Mouse (Mus musculus) CH12F3 (cell line): ENCODE data around the gene Efna1.

Source experiments
- in situ Hi-C: fragments of 300-500 bp; cut with MboI; formaldehyde crosslinking; loops from 2 replicates; pipeline ENCODE4 v1.14.3; 2020; ENCODE audit warnings: low sequenced_read_pairs

The Efna1 gene

DNA sequence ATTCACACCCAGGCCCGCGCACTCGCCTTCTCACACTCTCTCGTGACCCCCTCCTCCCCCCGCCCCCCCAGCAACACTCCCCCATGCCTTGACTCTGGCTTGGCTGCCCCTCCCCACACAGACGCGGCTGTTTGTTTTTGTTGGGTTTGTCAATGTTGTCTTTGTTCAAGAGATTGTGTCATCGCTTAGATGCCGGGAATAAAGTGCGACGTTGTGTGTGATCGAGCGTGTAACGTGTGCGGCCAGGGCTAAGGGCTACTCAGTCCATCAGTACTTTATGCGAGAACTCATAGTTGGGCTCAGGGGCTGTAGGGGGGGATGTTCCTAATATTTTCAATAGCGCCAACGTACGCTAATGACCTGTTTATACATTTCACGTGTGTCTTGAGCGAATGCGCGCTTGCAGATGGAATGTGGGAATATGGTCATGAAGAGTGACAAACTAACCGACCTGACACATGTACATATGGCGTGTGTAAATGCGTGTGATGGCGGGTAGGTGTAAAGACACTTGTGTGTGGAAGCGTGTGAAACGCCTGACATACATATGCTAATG is 814 bp downstream of the Efna1 start:
- in situ Hi-C loops: loop anchor here (5.0 kb wide), 1 partner anchor 33 kb away; the partner anchor contains the start of genes Krtcap2 and Trim46

DNA sequence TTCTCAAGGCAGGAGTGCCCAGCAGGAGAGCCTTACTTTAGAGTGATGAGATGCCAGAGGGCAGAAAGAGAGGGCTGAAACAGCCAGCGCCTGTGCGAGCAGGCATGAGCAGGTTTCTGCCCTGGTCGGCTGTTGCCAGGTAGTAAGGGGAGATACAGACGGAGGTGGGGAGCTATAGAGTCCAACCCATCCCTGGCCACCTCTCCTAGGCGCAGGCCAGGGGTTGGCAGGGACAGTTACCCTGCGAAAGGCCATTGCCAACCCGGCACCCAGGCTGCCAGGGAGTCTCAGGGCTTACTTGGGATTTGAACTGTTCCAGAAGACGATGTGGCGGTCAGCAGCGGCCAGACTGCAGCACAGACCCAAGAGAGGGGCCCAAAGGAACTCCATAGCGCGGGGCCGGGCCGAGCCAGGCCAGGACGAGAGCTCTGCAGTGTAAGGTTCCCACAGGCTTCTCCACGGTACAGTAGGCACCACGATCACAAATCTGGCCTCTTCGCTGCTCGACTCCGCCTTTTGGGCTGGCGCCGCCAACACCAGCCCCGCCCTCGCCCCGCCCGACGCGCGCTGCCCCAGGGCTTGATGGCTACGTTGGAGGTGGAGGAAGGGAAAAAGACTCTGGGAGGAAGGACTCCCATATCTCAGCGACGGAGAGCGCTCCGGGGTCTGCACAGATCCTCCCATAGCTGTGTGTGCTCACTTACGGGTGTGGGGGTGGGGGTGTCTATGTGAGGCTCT is 1.6 kb downstream of the Efna1 start:
- in situ Hi-C loops: no loop called here

DNA sequence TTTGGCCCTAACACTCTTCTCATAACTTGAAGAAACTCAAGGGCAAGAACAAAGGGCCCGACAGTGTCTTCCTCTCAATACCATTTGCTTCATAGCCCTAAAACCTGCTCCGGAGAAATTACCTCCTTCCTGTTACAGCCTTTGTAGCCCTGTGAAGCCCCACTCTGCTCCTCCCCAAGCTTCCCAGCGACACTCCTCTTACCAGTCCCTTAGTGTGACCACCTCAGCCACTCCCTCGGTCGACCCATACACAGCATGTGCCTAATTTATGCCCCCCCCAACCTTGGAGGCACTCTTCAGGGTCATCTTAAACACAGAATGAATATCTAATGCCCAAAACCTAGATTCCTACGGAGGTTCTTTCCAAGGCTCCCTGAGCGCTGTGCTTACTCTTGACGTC is 2.3 kb downstream of the Efna1 start:
- in situ Hi-C loops: no loop called here

DNA sequence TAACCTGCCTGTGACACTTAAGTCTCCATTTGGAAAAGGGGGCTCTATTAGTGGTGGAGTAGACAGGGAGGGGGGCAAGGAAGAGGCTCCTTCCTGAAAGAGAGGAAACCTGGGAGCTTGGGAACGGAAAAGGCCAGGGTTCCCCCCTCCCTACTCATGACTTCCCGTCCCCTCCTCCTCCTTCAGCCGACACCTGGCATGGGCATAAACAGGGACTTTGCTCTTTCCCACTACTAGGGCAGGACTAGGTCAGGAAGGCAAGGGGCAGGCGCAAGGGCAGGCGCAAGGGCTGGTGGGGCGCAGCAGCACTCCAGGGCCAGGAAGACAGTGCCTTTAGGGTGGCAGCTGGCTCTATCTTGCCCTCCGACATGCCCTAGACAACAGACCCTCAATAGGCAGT is 2.8 kb downstream of the Efna1 start:
- in situ Hi-C loops: no loop called here

DNA sequence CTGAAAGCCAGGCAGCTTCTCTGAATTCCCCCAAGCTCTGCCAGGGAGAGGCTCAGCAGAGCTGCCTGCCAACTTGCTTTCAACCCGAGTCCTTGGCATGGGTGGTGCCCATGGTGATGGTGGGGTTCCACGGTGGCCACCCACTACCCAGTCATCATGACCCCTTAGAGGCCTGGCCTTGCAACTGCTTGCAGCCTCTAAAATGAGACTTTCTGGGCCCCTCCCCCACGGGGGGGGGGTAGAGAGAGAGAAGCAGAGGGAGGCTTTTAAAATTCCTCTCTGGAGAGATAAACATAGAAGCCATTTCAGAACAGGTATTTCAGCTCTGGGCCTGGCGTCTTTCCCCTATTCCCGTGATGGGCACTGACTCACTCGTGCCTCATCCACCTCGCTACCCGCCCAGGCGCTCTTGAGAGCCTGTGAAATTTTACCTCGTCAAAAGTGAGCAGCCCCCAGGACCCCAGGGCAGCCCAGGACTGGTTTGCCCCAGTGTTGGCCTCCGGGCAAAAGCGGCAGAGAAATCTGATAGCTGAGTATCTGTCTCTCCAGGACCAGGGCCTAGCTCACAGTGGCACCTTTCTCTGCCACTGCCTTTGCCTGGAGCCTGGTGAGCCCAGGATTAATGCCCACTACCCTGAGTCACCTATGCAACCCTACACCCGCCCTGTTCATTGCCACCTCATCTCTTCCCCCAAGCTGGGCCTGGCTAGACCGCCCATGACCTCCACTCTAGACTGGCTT is 3.5 kb downstream of the Efna1 start:
- in situ Hi-C loops: no loop called here

DNA sequence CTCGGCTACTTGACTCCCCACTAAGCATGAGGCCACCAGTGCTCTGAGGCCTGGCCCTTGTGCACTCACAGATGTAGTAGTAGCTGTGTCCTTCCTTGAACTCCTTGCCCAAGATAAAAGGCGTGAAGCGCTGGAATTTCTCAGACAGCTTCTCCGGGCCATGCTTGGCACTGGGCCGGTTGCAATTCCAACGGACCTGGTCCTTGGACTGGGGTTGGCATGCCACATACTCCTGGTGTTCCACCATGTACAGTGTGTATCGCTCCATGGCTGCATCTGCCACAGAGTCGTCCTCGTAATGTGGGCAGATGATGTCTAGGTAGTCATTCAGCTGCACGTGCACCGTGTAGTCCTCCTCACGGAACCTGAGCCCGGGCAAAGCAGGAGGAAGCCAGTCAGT is 4.9 kb downstream of the Efna1 start:
- in situ Hi-C loops: no loop called here

DNA sequence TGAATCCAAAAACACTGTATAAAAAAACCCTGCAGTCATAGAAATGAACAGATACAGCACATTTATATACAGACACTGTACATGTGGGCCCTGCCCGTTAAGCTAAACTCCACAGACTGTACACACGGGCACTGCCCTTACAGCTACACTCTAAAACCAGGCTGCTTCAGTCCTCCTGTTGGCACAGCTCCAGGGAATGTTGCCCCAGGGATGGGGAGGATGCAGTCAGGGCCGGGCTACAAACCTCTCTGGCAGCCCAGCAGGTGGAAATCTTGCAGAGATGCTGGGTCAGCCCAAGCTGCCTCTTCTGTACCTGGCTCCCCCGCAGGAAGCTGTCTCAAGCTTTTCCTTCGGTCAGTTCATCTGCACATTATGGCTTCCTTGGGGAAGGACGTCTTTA is 9.2 kb downstream of the Efna1 start:
- in situ Hi-C loops: no loop called here

DNA sequence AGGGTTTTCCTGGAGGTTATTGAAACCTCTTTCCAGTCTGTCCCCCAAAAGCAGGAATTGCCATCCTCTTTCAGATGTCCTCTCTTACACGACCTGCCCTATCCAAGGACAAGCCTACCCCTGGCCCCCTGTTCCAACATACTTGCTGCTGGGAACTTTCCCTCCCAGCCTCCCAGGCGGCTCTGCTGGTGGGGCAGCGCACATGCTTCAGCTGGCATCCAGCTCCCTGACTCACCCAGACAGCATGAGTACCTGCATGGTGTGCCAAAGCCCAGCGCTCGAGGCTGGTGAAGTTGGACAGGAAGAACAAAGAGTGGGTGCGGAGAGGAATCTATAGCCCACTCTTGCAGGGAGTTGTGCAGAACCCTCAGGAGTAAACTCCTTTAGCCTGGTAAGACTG is 10.1 kb downstream of the Efna1 start:
- in situ Hi-C loops: no loop called here

DNA sequence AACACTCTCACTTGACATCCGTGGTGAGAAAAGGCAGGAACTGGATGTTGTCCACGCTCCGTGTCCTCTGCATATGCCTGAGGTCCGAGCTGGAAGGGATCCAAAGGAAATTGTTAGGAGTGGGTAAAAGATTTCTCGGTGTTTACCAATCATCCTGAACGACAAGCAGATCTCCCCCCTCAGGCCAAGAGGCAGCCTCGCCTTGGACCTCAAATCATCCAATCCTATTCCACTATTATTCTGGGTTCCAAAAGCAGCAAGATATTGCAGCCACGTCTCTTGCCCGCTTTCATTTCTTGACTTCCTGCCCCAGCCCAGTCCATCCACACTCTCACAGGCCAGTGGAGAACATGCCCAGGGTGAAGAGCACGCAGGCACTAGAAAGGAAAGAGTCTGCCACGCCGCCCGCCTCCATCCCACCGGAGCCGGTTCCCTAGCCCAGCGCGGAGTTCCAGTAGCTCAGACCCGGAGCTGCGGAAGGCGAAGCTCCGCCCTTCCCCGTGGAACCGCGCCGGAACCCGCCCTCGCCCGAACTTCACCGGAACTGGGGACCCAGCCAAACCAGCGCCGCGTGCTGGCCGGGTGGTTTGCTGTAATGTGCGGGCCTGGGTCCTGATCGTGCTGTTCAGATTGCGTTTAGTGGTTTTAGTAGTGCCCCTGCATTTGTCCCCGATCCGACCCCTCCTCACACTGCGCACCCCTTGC is 10.7 kb downstream of the Efna1 start, which contains the start of gene Slc50a1:
Slc50a1 (minus strand) TSS at position 520 of the 705 bp plus-strand sequence.
- in situ Hi-C loops: no loop called here

DNA sequence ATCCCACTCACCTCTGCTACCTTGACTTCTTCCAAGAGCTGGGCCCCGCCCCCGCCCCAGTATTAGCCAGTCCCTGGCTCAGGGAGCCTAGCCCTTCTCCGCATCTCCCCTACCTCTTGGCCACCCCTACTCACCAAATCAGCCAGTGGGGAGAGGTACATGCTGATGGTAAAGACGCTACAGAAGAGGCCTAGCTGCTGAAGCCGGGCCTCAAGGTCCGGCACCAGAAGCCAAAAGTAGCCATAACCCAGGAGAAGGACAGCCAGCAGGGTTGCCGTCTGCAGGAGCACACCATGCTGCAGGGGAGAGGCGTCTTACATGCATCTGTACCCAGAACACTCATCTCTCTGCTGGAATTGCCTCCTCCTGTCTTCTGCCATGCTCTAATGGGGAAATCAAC is 12.0 kb downstream of the Efna1 start:
- in situ Hi-C loops: no loop called here

DNA sequence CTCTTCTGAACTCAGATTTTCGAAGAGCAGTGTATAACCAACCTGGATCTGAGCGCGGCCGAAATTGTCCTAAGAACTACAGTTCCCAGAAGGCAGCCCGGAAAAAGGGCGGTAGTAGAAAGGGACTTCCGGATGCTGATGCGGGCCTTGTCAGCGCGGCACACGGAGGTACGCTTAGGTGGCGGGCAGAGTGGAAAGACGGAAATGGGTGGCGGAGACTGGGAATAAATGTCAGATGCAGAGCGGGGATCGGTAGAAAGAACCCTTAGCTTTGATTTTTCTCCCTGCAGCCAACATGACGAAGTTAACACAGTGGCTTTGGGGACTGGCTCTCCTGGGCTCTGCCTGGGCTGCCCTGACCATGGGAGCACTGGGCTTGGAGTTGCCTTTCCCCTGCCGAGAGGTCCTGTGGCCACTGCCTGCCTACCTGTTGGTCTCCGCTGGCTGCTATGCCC is 14.5 kb downstream of the Efna1 start:
- in situ Hi-C loops: no loop called here

DNA sequence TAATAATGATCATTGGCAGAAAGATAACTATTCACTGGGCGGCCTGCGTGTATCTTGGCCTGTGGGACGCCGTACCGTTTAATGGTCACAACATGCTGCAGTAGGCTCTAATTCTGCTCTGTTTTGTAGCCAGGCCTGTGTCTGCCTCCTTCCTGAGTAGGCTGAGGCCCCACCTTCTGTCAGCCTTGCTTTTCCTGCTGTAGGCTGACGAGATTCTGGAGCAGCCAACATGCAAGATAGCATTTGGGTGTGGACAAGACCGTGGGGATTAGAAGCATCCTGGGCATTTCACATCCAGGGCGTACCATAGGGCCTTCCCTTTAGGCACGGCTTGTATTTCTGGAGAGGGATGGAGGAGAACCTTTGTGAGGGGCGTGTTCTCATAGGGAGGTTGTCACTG is 18.5 kb downstream of the Efna1 start:
- in situ Hi-C loops: no loop called here

DNA sequence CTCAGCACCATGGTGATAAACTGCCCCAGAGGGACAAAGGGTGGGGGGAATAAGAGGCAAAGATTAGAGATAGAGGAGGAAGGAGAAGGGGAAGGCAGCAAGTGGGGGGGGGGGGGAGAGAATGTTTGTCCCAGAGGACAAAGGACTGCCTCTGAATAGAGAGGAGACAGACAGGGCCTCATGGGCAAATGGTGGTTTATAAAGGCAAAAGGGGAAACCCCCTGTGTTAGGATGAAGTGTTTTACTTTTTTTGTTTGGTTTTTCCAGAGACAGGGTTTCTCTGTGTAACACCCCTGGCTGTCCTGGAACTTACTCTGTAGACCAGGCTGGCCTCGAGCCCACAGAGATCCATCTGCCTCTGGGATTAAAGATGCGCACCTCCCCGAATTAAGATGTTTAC is 20.7 kb downstream of the Efna1 start:
- in situ Hi-C loops: no loop called here

DNA sequence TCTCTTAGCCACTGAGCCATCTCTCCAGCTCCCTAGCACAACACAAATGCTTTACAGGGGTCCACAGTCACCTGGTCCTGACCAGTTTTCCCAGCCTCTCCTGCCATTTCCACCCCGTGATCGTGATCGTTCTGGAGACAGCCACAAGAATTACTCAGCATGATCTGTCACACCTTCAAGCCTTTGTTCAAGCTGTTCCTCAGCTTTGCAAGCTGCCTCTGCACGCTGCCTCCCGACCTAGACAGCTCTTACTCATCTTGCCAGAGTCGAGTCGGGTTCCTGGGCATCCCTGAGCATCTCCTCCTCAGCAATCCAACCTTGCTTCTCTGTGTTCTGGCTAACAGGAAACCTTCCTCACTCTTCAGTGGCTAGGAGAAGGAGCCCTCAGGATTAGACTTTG is 21.9 kb downstream of the Efna1 start, which contains the start of gene Dpm3:
Dpm3 (plus strand) TSS at position 283 of the 400 bp plus-strand sequence.
- in situ Hi-C loops: no loop called here

DNA sequence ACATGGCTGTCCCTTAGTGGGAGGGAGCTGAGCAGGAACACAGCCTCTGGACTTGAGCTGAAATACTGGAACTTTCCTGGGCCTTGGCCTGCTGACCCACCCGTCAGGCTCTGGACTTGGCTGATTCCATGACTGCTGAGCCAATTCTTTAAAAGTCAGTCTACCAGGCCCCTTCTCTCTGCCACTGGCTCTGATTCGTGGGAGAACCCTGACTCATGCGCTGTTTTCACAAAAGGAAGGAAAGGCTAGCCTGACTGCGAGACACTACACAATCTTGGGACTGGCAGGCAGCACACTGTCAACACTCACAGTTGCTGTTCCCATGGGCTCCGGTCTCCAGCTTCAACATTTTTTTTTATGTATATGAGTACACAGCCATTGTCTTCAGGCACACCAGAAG is 24.8 kb downstream of the Efna1 start:
- in situ Hi-C loops: no loop called here

DNA sequence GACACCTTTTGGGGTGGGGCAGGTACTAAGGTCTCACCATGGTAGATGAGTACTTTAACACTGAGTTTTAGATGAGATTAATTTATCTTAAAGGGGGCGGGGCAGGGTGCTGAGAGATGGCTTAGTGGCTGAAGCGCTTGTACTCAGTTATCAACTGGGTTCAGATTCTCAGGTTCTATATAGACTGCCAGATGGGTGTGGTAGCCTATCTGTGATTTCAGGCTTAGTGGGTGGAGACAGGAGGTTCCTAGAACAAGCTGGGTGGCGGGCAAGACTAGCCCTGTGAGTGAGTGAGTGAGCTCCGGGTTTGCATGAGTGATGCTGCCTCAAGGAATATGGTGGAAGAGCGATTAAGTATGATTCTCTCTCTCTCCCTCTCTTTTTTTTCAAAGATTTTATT is 25.9 kb downstream of the Efna1 start:
- in situ Hi-C loops: no loop called here

DNA sequence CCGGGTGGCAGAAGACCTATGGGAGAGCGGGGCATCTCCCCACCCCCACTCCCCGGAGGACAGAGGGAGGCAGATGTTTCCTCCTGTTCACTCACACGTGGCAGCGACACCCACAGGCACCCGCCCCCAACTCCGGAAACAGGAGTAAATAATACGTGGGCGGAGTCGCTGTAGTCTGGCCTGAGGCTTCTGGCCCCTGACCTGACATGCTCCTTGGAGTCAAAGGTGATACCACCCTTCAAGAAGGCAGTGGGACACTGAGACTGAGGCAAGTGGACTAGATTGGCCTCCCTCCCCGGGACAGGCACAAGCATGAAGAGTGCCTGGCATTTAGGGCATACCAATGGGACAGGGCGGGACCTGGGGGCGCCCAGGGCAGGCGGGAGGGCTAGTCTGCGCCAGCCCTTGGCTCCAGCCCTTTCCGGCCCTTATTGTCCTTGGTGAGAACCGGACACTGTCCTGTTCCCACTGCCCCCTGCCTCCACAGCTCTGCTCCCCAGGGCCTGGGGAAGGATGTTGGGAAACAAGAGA is 29.5 kb downstream of the Efna1 start:
- in situ Hi-C loops: no loop called here

DNA sequence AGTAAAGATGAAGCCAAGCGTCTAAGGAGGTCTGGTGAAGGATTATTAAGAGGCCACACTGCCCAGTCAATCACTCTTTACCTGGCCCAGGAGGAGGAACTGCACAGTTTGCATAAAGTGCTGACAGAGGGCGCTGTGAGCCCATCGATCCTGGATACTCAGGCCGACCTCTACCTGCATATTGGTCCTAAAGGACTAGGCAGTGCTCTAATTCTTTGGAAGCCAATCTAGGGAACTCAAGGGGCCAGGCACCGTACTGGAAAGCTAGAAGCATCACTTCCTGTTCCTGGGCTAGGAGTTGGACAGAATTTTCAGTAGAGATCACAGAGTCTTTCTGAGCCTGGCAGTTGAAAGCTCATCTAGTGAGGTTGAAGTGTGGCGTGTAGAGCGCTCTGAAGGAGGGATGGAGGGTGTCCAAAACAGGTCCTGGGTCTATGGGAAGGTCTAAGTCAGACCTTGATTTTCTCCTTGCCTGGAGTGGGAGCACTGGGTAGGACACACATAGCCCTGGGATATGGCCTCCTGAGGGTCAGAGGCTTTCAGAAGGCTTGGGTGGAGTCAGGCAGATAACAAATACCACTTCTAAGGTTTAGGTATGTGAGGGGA is 30.4 kb downstream of the Efna1 start:
- in situ Hi-C loops: no loop called here

DNA sequence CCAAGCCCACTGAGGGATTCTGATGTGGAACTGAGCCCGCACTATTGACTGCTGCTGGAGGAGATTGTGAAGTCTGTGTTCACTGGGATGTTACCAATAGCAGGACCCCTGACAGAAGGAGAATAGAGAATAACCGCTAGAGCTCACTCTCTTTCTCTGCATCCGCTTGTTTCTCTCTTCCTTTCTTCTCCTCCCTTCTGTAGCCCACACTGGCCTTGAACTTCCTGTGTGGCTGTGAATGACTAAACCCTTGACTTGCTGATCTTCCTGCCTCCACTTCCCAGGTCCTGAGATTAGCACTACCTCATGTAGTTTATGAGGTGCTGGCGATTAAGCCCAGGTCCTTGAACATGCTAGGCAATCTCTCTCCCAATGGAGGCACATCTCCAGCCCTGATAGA is 33.5 kb downstream of the Efna1 start:
- in situ Hi-C loops: loop anchor here (5.0 kb wide), 1 partner anchor 35 kb away; the partner anchor contains the start of gene Efna1
